Mouse (Mus musculus) c-Kit-positive CD71-positive TER-119-negative erythroid progenitor cells, embryonic 14.5 days (primary cell): ENCODE results near the gene Gpx8.
"Not testable (repeated sequence)": the region's sequence is repeated elsewhere in the genome, so short reads cannot be mapped to it uniquely, and the experiment has no call there.

Source experiments
- DNase-seq: peaks from one replicate; pipeline ENCODE4 v3.0.0-alpha.2; 2013; ENCODE audit warnings: low read depth

Gpx8 gene

DNA sequence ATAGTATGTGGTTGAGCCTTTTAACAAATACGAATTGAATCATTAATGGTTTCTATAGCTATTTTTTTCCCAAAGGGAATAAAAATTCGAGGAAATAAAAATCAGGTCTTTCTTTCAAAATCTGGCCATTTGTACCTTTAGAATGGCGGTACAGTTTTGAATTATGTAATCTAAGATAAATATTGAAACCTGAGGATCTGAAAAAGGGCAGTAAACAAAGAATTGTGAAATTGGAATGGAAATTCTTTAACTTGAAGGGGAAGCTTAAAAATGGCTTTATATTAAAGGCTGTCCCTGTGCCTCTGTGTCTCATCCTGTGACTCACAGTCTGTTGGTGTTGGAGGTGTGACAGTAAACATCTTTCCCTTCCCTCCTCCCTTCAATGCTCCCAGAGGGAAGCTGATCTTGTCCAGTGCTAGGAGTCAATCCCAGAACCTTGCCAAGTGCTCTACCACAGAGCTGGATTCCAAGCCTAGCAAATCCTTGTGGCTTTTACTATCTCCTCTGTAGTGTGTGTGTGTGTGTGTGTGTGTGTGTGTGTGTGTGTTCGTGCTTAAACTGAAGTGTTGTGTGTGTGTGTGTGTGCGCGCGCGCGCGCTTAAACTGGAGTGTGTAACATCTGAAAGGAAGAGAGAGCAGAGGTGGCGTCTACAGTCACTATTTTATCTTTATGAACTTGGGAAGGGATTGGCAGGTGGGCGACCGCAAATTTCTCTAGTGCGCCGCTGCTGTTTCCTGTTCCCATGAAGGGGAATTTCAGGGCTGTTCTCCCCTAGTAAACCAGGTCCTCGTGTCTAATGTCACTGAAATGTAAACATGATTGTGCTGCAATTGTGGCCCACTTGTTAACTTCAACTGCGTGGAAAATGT is 22.7 kb downstream of the Gpx8 start:
- no peak for DNase-seq

DNA sequence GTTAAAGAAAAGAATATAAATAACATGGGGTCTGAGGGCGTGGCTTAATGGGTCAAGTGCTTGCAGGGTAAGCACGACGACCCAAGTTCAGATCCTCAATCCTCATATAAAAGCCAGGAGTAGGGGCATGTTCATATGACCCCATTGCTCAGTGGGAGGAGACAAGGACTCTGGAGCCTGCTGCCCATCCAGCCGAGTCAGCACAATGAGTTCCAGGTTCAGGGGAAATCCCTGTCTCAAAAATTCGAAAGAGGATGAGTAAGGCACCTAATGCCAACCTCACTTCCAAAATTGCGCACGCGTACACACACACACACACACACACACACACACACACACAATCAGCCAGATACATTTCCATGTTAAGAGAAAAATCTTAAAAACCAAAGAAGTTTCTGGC is 23.7 kb downstream of the Gpx8 start:
- no peak for DNase-seq

DNA sequence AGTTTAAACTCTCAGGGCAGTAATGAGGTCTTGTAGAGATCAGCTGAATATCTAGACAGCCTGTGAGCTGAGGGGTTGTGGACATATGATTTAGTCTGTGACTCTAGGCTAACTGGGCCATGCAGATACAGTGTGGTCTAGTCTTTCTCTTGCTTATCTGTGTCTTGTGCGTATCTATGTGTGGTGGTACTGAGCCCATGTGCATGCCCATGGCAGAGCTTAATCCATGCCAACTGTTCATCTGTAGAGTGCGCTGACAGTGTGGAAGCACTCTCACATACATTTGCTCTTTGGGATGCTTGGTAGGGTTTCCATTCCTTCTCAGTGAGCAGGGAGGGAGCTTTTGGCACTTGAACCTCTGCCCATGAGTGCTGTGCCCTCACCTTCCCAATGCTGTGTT is 24.7 kb downstream of the Gpx8 start:
- DNase-seq = no peak

DNA sequence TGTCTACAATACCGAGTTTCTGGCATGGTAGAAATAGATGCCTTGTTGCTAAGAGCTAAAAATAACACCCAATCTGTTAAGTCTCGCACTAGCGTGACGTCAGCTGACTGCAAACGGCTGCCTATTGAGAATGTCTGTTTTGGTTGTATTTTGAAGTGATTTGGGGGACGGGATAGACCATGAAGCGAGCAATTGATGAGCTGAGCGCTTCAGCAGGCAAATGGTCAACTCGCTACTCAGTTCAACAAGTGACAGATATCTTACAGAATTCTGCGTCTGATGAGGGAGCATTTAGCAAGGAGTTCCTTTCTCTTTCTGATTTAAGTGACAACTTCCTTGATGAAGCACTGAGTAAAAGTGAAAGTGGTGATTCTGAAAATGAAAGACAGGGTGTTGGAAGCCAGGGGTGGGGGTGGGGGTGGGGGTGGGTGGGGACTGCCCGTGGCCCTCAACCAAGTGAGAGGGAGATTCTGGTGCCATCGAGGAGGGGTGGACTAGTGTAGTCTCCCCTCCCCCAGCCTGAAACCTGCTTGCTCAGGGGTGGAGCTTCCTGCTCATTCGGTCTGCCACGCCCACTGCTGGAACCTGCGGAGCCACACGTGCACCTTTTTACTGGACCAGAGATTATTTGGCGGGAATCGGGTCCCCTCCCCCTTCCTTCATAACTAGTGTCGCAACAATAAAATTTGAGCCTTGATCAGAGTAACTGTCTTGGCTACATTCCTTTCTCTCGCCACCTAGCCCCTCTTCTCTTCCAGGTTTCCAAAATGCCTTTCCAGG is 32.8 kb downstream of the Gpx8 start:
- not testable (repeated sequence) for DNase-seq

DNA sequence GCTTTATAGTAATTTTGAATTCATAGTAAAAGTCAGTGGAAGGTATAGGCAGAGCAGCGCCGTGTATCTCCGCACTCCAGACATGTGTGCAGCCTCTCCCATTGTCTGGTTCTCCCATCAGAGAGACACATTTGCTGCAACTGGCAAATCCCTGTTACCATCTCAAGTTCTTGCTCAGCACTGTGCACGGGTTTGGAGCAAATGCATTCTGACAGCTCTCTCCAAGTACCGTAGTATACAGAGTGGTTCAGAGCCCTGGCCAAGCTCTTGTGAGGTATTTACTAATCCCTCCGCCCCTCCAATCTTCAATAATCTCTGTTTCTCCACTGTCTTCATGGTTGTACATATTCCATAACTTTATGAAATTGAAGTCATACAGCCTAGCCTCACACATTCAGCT is 33.5 kb downstream of the Gpx8 start:
- DNase-seq = no peak

DNA sequence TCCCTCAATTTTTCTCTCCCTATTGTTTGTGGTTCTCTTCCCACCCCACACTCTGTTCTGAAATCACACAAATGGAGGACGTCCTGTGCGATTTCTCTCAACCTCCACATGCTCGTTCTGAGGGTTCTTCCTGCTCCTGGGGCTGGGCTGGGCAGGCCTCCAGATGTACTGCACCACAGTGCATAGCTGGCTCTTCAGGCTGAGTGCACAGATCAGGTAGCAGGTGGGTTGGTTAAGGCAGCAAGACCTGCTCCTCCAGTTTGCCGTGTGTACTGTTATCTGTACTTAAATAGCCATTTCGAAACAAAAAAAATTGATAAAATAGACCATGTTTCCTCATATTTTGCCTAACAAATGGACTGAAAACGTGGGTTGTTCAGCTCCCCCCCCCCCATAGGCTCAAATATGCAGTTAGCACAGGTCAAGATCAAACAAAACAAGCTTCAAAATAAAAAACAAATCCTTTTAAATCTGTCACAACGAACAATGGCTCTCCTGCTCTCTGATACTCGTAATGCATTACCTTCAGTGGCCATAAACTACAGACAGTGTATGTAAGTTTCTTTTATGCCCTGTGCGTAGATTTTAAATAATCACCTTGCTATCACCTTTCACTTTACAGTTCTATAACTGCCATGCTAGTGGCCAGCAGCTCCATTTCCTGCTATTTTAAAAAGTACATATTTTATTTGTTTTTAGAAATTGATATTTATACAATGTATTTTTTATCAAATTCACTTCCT is 45.5 kb downstream of the Gpx8 start:
- DNase-seq = no peak

DNA sequence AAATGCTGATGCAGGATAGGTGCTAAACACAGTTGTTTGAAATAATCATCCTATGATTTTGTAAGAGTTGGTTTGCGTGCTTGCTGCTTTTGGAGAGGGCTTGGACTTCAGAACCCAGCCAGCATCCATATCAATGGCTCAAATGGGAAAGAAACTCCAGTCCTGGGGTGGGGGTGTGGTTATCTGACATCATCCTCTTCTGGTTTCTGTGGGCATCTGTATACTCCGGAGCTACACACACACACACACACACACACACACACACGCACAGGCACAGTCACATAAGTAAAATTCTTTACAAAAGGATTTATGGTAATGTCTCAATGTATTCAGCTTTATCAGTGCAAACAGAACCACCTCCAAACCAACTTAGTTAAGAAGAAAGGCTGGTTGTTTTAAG is 46.1 kb downstream of the Gpx8 start:
- no peak for DNase-seq

DNA sequence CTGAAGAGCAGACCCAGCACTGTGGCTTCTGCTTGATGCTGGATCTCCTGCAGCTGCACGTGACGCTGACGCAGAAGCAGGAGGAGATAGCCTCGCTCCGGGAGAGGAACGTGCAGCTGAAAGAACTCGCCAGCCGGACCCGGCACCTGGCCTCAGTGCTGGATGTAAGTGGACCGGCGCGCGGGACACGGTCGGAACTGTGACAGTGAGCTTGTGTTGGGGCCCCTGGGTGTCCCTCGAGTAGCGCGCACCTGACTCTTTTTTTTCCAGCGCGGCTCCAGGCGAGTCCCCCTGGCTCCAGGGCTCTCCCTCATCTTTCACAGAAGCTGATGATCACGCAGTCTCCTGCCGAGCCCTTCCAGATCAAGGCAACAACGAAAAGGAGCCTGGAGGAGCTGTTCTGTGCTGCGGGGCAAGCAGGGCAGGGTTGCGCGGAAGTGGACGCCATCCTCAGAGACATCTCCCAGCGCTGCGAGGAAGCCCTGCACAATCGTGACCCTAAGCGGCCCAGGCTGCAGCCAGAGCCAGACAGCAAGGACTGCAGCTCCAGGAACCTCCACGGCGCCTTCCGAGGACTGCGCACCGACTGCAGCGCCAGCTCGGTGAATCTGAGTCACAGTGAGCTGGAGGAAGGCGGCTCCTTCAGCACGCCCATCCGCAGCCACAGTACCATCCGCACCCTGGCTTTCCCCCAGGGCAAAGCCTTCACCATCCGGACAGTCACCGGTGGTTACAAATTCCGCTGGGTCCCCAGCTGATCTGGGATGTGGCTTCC is 47.6 kb downstream of the Gpx8 start:
- no peak for DNase-seq

DNA sequence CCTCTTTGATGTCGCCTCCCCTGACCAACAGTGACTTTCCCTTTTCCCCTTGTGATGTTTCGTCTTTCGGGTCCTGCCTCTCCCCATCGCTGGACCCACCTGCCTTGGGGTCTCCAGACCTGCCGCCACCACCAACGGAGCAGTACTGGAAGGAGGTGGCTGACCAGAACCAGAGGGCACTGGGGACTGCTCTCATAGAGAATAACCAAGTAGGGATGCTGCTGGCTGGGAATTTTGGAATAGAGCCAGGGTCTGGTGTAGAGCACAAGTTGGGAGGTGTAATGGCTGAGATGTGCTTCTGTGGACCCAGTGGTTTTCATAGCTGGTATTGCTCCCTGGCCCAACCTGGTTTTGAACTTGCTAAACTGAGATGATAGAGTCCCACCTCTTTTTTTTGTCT is 48.8 kb downstream of the Gpx8 start:
- DNase-seq = no peak

DNA sequence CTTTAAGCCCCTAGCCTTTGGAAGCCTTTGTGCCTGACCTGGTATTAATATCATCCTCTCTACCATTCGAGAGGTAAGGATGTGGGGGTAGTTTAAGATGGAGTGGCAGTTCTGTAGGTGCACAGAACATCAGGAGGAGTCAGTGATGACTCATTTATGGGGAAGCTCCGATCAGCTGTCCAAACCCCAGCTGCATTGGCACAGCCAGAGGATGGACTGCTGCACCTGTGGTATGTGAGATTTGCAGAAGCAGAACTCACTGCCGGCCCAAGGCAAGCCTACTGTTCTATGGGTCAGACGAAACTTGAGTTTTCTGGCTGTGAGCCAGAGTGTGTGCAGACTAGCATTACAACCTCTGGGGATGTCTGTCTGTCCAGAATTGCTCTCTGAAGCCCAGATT is 49.8 kb downstream of the Gpx8 start:
- DNase-seq = no peak

DNA sequence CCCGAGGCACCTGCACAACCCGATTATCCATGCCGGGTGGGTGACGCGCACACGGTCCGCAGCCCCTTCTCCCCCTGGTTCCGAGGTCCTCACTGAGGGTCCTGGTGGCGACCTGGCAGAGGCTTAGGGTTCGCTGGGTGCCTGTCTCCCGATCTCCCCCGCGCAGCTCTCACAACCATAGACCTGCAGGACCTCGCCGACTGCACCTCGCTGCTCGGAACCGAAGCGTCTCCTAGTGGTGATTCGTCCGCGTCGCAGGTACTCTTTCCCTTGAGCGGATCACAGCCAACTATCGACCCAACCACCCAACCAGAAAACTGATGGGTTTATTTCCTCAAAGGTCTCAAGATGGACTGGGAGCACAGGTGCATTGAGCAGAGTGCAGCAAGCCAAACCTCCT is 52.0 kb downstream of the Gpx8 start:
- peak; percentile 19 for DNase-seq

DNA sequence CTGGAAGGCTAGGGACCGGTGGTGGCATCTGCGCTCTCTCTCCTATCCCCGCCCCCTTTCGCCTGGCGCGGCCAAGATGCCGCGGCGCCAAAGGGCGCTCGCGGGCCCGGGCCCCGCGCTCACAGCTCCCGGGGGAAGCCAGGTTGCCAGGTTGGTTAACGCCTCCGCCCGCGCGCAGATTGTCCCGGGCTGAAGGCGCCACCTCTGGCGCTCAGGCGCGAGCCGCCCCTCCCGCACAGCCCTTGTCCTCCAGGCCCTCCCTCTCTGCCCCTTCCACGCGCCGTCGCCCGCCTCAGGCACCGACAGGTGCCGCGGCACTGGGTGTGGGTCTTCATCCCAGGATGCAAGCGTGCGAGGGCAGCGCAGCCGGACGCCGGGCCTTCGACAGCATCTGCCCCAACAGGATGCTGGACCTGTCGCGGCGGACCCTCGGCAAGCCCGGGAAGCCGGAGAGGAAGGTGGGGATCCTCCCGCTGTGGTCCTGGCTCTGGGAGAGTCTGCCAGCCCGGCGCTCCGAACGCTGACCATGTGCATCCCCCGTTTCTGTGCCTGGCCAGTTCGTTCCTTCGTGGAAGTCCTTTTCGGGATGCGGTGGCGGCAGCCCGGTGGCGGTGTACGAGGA is 52.6 kb downstream of the Gpx8 start, which contains the start of gene Mcidas:
Gene Mcidas, plus strand, starts transcription at position 315 of the 622 bp plus-strand sequence.
- no peak for DNase-seq
